Mouse (Mus musculus) liver, embryonic 13.5 days (tissue): ENCODE data around the gene Ankrd13a. TPM values are rescaled to one million over a fixed set of nuclear protein-coding genes. Genes with fewer than 3 reads are reported as not detected.
A peak's percentile ranks its signal among the peaks of the same experiment; 100 is the strongest.

ENCODE experiments used
- ATAC-seq: fragments of 200-750 bp; cut with Nextera tagmentation; 2 replicates; pipeline ENCODE4 v1.8.0; 2017; ENCODE audit warnings: low read depth, mild to moderate bottlenecking, moderate number of reproducible peaks, moderate library complexity
- DNase-seq: peaks from one replicate; pipeline ENCODE4 v3.0.0; 2022
- H3K27ac ChIP-seq: fragments of 300-500 bp; sonication (generic); 2 replicates; pipeline ENCODE4 v1.5.1; 2015; ENCODE audit warnings: moderate library complexity, mild to moderate bottlenecking, inconsistent platforms
- H3K27me3 ChIP-seq: fragments of 300-500 bp; sonication (generic); 2 replicates; pipeline ENCODE4 v1.6.1; 2015; ENCODE audit warnings: mild to moderate bottlenecking, inconsistent platforms
- H3K36me3 ChIP-seq: fragments of 300-500 bp; sonication (generic); 2 replicates; pipeline ENCODE4 v1.6.1; 2015; ENCODE audit warnings: mild to moderate bottlenecking, inconsistent platforms
- H3K4me1 ChIP-seq: fragments of 300-500 bp; sonication (generic); replicated peaks from 2 replicates; pipeline ENCODE4 v1.6.1; 2015; ENCODE audit warnings: inconsistent platforms
- H3K4me2 ChIP-seq: fragments of 300-500 bp; sonication (generic); 2 replicates; pipeline ENCODE4 v1.6.1; 2015; ENCODE audit warnings: inconsistent platforms, mild to moderate bottlenecking, moderate library complexity
- H3K4me3 ChIP-seq: fragments of 300-500 bp; sonication (generic); replicated peaks from 2 replicates; pipeline ENCODE4 v1.5.1; 2015; ENCODE audit warnings: mild to moderate bottlenecking, inconsistent platforms
- H3K9ac ChIP-seq: fragments of 300-500 bp; sonication (generic); 2 replicates; pipeline ENCODE4 v1.6.1; 2015; ENCODE audit warnings: mild to moderate bottlenecking, inconsistent platforms
- H3K9me3 ChIP-seq: fragments of 300-500 bp; sonication (generic); replicated peaks from 2 replicates; pipeline ENCODE4 v1.6.1; 2016; ENCODE audit warnings: inconsistent platforms
- WGBS: fragments of 180-500 bp; shearing (Covaris S2); methylation state at CpG from one replicate; pipeline ENCODE4 v1.1.7; 2015; ENCODE audit not compliant: insufficient replicate concordance; 5-methylcytosine and 5-hydroxymethylcytosine counted together
- polyA plus RNA-seq: library from polyadenylated mRNA; unstranded; fragments of >200 nt; fragmentation: Nextera tagmentation; extraction: Ambion mirVana; gene quantifications from 2 replicates; pipeline ENCODE4 v1.2.1, GENCODE M21; 2015

Ankrd13a gene
- polyA plus RNA-seq, 1 experiment from 2014 or later = 43.3 TPM

GRCm38 (mm10) chr5:114769786-114770185 is 4.7 kb upstream of the Ankrd13a start:
- no peak overlapping the region for H3K4me2 ChIP-seq
- no peak overlapping the region for H3K9ac ChIP-seq
- no peaks in the 10 kb centered on the region for H3K9me3 ChIP-seq
- H3K4me3 ChIP-seq = no peak overlapping the region
- ATAC-seq (no peak), DNase-seq (no peak)
- peaks cover 53% of the 10 kb centered on the region for H3K4me1 ChIP-seq
- 76% methylated on average over 8 of the region's 8 CpGs for WGBS
- H3K27ac ChIP-seq = no peak overlapping the region
- no peaks in the 10 kb centered on the region for H3K27me3 ChIP-seq
- peaks cover 26% of the 10 kb centered on the region for H3K36me3 ChIP-seq

GRCm38 (mm10) chr5:114771796-114772195 is 2.7 kb upstream of the Ankrd13a start:
- WGBS = 29% methylated on average over 8 of the region's 8 CpGs
- Histone ChIP-seq H3K36me3 (peaks cover 8% of the 10 kb centered on the region; the same call in 1 of the 2 replicates), H3K4me3 (peak overlapping the region; percentile 100), H3K27me3 (no peaks in the 10 kb centered on the region), H3K9ac (peak overlapping the region; percentile 100), H3K4me1 (peaks cover 64% of the 10 kb centered on the region), H3K9me3 (no peaks in the 10 kb centered on the region), H3K27ac (peak overlapping the region; percentile 90; the same call in 1 of the 2 replicates), H3K4me2 (peak overlapping the region; percentile 93)
- DNase-seq (no peak), ATAC-seq (no peak)

GRCm38 (mm10) chr5:114772456-114773203 is 1.8 kb upstream of the Ankrd13a start:
- DNase-seq (peak; percentile 51), ATAC-seq (peak; percentile 57)
- WGBS = under 1% methylated on average over 27 of the region's 57 CpGs
- Histone ChIP-seq H3K27ac (peak overlapping the region; percentile 90), H3K9ac (peak overlapping the region; percentile 100), H3K9me3 (no peaks in the 10 kb centered on the region), H3K4me2 (peak overlapping the region; percentile 93), H3K4me1 (peaks cover 67% of the 10 kb centered on the region), H3K4me3 (peak overlapping the region; percentile 100), H3K36me3 (peaks cover 6% of the 10 kb centered on the region; the same call in 1 of the 2 replicates), H3K27me3 (no peaks in the 10 kb centered on the region)

GRCm38 (mm10) chr5:114773211-114773710 is 1.2 kb upstream of the Ankrd13a start:
- H3K27ac ChIP-seq = peak overlapping the region; percentile 90
- H3K4me3 ChIP-seq = peak overlapping the region; percentile 100
- H3K4me1 ChIP-seq = peaks cover 67% of the 10 kb centered on the region
- no peaks in the 10 kb centered on the region for H3K9me3 ChIP-seq
- ATAC-seq = peak; percentile 76
- H3K9ac ChIP-seq = peak overlapping the region; percentile 100
- H3K36me3 ChIP-seq = peaks cover 6% of the 10 kb centered on the region; the same call in 1 of the 2 replicates
- 0% methylated on average over 50 of the region's 52 CpGs for WGBS
- H3K27me3 ChIP-seq = no peaks in the 10 kb centered on the region
- DNase-seq = peak; percentile 96
- peak overlapping the region; percentile 93 for H3K4me2 ChIP-seq

- 2% methylated on average over 11 of the region's 11 CpGs for WGBS
- Histone ChIP-seq H3K27ac (peak overlapping the region; percentile 89), H3K4me3 (peak overlapping the region; percentile 100), H3K4me1 (peaks cover 72% of the 10 kb centered on the region), H3K4me2 (peak overlapping the region; percentile 93), H3K9me3 (no peaks in the 10 kb centered on the region), H3K36me3 (peaks cover 5% of the 10 kb centered on the region; the same call in 1 of the 2 replicates), H3K27me3 (no peaks in the 10 kb centered on the region), H3K9ac (peak overlapping the region; percentile 100)
- DNase-seq (no peak), ATAC-seq (0 out of 2 replicates have a peak, but pooled peaks have one; percentile 7)
Measured at GRCm38 (mm10) chr5:114773780-114774179, 697 bp upstream of the Ankrd13a start.

- Histone ChIP-seq H3K9me3 (no peaks in the 10 kb centered on the region), H3K27me3 (no peaks in the 10 kb centered on the region), H3K4me3 (peak within 1 kb of the TSS; percentile 100), H3K4me1 (peaks cover 79% of the 10 kb centered on the region), H3K9ac (peak within 1 kb of the TSS; percentile 100), H3K27ac (peak within 1 kb of the TSS; percentile 89), H3K4me2 (peak within 1 kb of the TSS; percentile 93), H3K36me3 (no peaks in the 10 kb centered on the region; the same call in 1 of the 2 replicates)
- WGBS = under 1% methylated on average over 62 of the region's 63 CpGs
- ATAC-seq (no peak), DNase-seq (no peak)
Measured at GRCm38 (mm10) chr5:114775056-114775979, 841 bp downstream of the Ankrd13a start, which contains the start of gene Git2. TSS of gene Git2 (minus strand) at chr5:114775517.

GRCm38 (mm10) chr5:114776174-114776573 is 1.7 kb downstream of the Ankrd13a start:
- Histone ChIP-seq H3K9ac (peak overlapping the region; percentile 100), H3K9me3 (no peaks in the 10 kb centered on the region), H3K4me1 (peaks cover 79% of the 10 kb centered on the region), H3K27me3 (no peaks in the 10 kb centered on the region), H3K36me3 (no peaks in the 10 kb centered on the region; the same call in 1 of the 2 replicates), H3K4me2 (peak overlapping the region; percentile 93), H3K4me3 (peak overlapping the region; percentile 100), H3K27ac (peak overlapping the region; percentile 43)
- WGBS = 40% methylated on average over 7 of the region's 7 CpGs
- ATAC-seq = no peak
- no peak for DNase-seq

- no peaks in the 10 kb centered on the region for H3K9me3 ChIP-seq
- no peak overlapping the region for H3K4me2 ChIP-seq
- H3K4me3 ChIP-seq = no peak overlapping the region
- no peaks in the 10 kb centered on the region for H3K27me3 ChIP-seq
- H3K4me1 ChIP-seq = peaks cover 97% of the 10 kb centered on the region
- ATAC-seq = no peak
- 64% methylated on average over 7 of the region's 7 CpGs for WGBS
- no peak for DNase-seq
- no peaks in the 10 kb centered on the region; the same call in 1 of the 2 replicates for H3K36me3 ChIP-seq
- H3K9ac ChIP-seq = peak overlapping the region; percentile 13; the same call in 1 of the 2 replicates
- H3K27ac ChIP-seq = no peak overlapping the region; the same call in 1 of the 2 replicates
Measured at GRCm38 (mm10) chr5:114779956-114780489, 5.5 kb downstream of the Ankrd13a start.

GRCm38 (mm10) chr5:114780912-114781311 is 6.4 kb downstream of the Ankrd13a start:
- peaks cover 100% of the 10 kb centered on the region for H3K4me1 ChIP-seq

GRCm38 (mm10) chr5:114782991-114783390 is 8.5 kb downstream of the Ankrd13a start:
- DNase-seq (no peak), ATAC-seq (no peak)
- Histone ChIP-seq H3K36me3 (peaks cover 29% of the 10 kb centered on the region), H3K4me1 (peaks cover 80% of the 10 kb centered on the region), H3K4me3 (no peak overlapping the region), H3K27ac (peak overlapping the region; percentile 35), H3K9me3 (no peaks in the 10 kb centered on the region), H3K27me3 (no peaks in the 10 kb centered on the region), H3K9ac (peak overlapping the region; percentile 14; the same call in 1 of the 2 replicates), H3K4me2 (peak overlapping the region; percentile 21; the same call in 1 of the 2 replicates)
- WGBS = 45% methylated on average over 9 of the region's 9 CpGs

More at GRCm38 (mm10) chr5:114780912-114781311, 6.4 kb downstream of the Ankrd13a start:
- ATAC-seq (no peak), DNase-seq (no peak)
- Histone ChIP-seq H3K4me2 (no peak overlapping the region), H3K9ac (no peak overlapping the region), H3K36me3 (peaks cover 8% of the 10 kb centered on the region), H3K27me3 (no peaks in the 10 kb centered on the region), H3K9me3 (no peaks in the 10 kb centered on the region), H3K27ac (0 out of 2 replicates have a peak overlapping the region, but pooled peaks have one; percentile 8), H3K4me3 (no peak overlapping the region)
- WGBS = 51% methylated on average over 7 of the region's 7 CpGs
